In genomic region chr9:58224356-58224755, GRCm38 (mm10) we compare ENCODE assay signal across 10 mouse cellular contexts. TPM values are rescaled to one million over a fixed set of nuclear protein-coding genes. Genes with fewer than 3 reads are reported as not detected.
"Had no signal": no experiment of that assay in that cellular context is flagged by ENCODE, and none has a peak within 500 bp of the region (broad histone marks: within the 10 kb centered on the region; RNA-seq: fewer than 3 reads in every experiment).

No protein-coding gene starts in this region.

- H3K9me3 ChIP-seq: midbrain, embryonic 10.5 days; midbrain, embryonic 12.5 days; neural tube, embryonic 12.5 days; stomach, embryonic 15.5 days had no signal

- H3K27me3 ChIP-seq: midbrain, embryonic 12.5 days; neural tube, embryonic 12.5 days; stomach, embryonic 15.5 days had no signal

- H3K4me1 ChIP-seq: midbrain, embryonic 10.5 days; midbrain, embryonic 12.5 days; neural tube, embryonic 12.5 days; stomach, embryonic 15.5 days had no signal

- H3K4me2 ChIP-seq: lung, embryonic 14.5 days; midbrain, embryonic 12.5 days; neural tube, embryonic 12.5 days; stomach, embryonic 15.5 days had no signal

- H3K9ac ChIP-seq: lung, embryonic 14.5 days; midbrain, embryonic 12.5 days; neural tube, embryonic 12.5 days; stomach, embryonic 15.5 days had no signal

- H3K4me3 ChIP-seq: midbrain, embryonic 10.5 days; midbrain, embryonic 12.5 days; neural tube, embryonic 12.5 days; stomach, embryonic 15.5 days had no signal

- ATAC-seq: midbrain, embryonic 16.5 days had no signal

- H3K27ac ChIP-seq: midbrain, embryonic 10.5 days; midbrain, embryonic 12.5 days; neural tube, embryonic 12.5 days; stomach, embryonic 15.5 days; stomach, postnatal 0 days had no signal

RNA-seq across cellular contexts. Expression of gene Islr2, which starts 20.2 kb away (rescaled TPM):
- total RNA-seq: megakaryocyte, adult 5-6 weeks had no signal
- polyA plus RNA-seq: lung, embryonic 14.5 days had no signal

RNA-seq across cellular contexts. Expression of gene Islr, which starts 20.2 kb away (rescaled TPM):
- total RNA-seq: megakaryocyte-erythroid progenitor cell, adult 5-6 weeks; neutrophil, adult 5-6 weeks had no signal
